Mouse (Mus musculus) skeletal muscle tissue, adult 2 months (tissue): Measurements from ENCODE around the gene Gm6993.

ENCODE experiments used
- DNase-seq: peaks from one replicate; pipeline ENCODE4 v3.0.0-alpha.2; 2012; ENCODE audit warnings: low read depth, low spot score

The Gm6993 gene

GRCm38 (mm10) chr12:31239798-31240197 lies 772 bp upstream of the Gm6993 start:
- no peak for DNase-seq

- DNase-seq, result no peak
Observed at GRCm38 (mm10) chr12:31241595-31242342, 1.2 kb downstream of the Gm6993 start.

GRCm38 (mm10) chr12:31244001-31244400 lies 3.4 kb downstream of the Gm6993 start:
- no peak for DNase-seq

GRCm38 (mm10) chr12:31244691-31245090 lies 4.1 kb downstream of the Gm6993 start:
- DNase-seq, result no peak

GRCm38 (mm10) chr12:31246153-31246552 lies 5.6 kb downstream of the Gm6993 start:
- DNase-seq, result no peak

GRCm38 (mm10) chr12:31246615-31247014 lies 6.0 kb downstream of the Gm6993 start:
- DNase-seq, result no peak

- DNase-seq, result peak; percentile 18
Observed at GRCm38 (mm10) chr12:31248165-31248564, 7.6 kb downstream of the Gm6993 start.

GRCm38 (mm10) chr12:31248681-31249080 lies 8.1 kb downstream of the Gm6993 start:
- DNase-seq, result no peak

- no peak for DNase-seq
Observed at GRCm38 (mm10) chr12:31252259-31252658, 11.7 kb downstream of the Gm6993 start.

GRCm38 (mm10) chr12:31254978-31255377 lies 14.4 kb downstream of the Gm6993 start:
- no peak for DNase-seq

- DNase-seq, result no peak
Observed at GRCm38 (mm10) chr12:31256121-31256903, 15.7 kb downstream of the Gm6993 start.

- peak; percentile 59 for DNase-seq
Observed at GRCm38 (mm10) chr12:31261882-31262281, 21.3 kb downstream of the Gm6993 start.

- DNase-seq, result no peak
Observed at GRCm38 (mm10) chr12:31263921-31264320, 23.4 kb downstream of the Gm6993 start.

GRCm38 (mm10) chr12:31265005-31265721 lies 24.6 kb downstream of the Gm6993 start, which contains the start of gene Lamb1:
Lamb1 (plus strand) TSS chr12:31265234.
- peak; percentile 36 for DNase-seq

GRCm38 (mm10) chr12:31265722-31266431 lies 25.3 kb downstream of the Gm6993 start:
- no peak for DNase-seq

GRCm38 (mm10) chr12:31266686-31267085 lies 26.1 kb downstream of the Gm6993 start:
- DNase-seq, result no peak

- no peak for DNase-seq
Observed at GRCm38 (mm10) chr12:31267363-31267762, 26.8 kb downstream of the Gm6993 start.

GRCm38 (mm10) chr12:31268315-31268714 lies 27.7 kb downstream of the Gm6993 start:
- DNase-seq, result no peak

GRCm38 (mm10) chr12:31269020-31269597 lies 28.5 kb downstream of the Gm6993 start:
- DNase-seq, result no peak

GRCm38 (mm10) chr12:31270361-31270760 lies 29.8 kb downstream of the Gm6993 start:
- no peak for DNase-seq

GRCm38 (mm10) chr12:31270776-31271175 lies 30.2 kb downstream of the Gm6993 start:
- DNase-seq, result no peak
